Comparison of ENCODE assay signal across 32 mouse cellular contexts in genomic region chr14:62662381-62662780, GRCm38 (mm10). TPM values are rescaled to one million over a fixed set of nuclear protein-coding genes. Genes with fewer than 3 reads are reported as not detected.
"Had no signal": no experiment of that assay in that cellular context is flagged by ENCODE, and none has a peak within 500 bp of the region (broad histone marks: within the 10 kb centered on the region; RNA-seq: fewer than 3 reads in every experiment).

No protein-coding gene starts in this region.

- DNase-seq: kidney, adult 2 months; kidney, postnatal 25 days; layer of hippocampus, adult 9-11 months; liver, embryonic 13.5 days; lung, embryonic 14.5 days; lung, postnatal 10 days; lung, postnatal 36 days; retina, postnatal 1 day; right cerebral cortex, postnatal 25 days; spleen, adult 18-20 months; thymus, postnatal 25 days had no signal

- H3K9ac ChIP-seq: limb, embryonic 12.5 days; limb, embryonic 15.5 days; liver, embryonic 13.5 days; lung, embryonic 14.5 days; midbrain, embryonic 13.5 days; neural tube, embryonic 13.5 days; stomach, embryonic 15.5 days had no signal

- H3K9me3 ChIP-seq: limb, embryonic 12.5 days; limb, embryonic 15.5 days; liver, embryonic 13.5 days; megakaryocyte, embryonic 14.5 days; midbrain, embryonic 10.5 days; midbrain, embryonic 13.5 days; neural tube, embryonic 13.5 days; stomach, embryonic 15.5 days had no signal

- H3K36me3 ChIP-seq: limb, embryonic 12.5 days; limb, embryonic 15.5 days; liver, embryonic 13.5 days; midbrain, embryonic 10.5 days; midbrain, embryonic 13.5 days; neural tube, embryonic 13.5 days; stomach, embryonic 15.5 days had no signal

- H3K4me1 ChIP-seq: limb, embryonic 12.5 days; limb, embryonic 15.5 days; liver, embryonic 13.5 days; midbrain, embryonic 10.5 days; midbrain, embryonic 13.5 days; neural tube, embryonic 13.5 days; stomach, embryonic 15.5 days had no signal

- H3K4me3 ChIP-seq: layer of hippocampus, adult 2 months; left cerebral cortex, adult 2 months; limb, embryonic 12.5 days; limb, embryonic 15.5 days; liver, embryonic 13.5 days; megakaryocyte, embryonic 14.5 days; midbrain, embryonic 10.5 days; midbrain, embryonic 13.5 days; myocyte; neural tube, embryonic 13.5 days; stomach, embryonic 15.5 days had no signal

- H3K4me2 ChIP-seq: limb, embryonic 12.5 days; limb, embryonic 15.5 days; liver, embryonic 13.5 days; lung, embryonic 14.5 days; midbrain, embryonic 13.5 days; neural tube, embryonic 13.5 days; stomach, embryonic 15.5 days had no signal

- H3K27me3 ChIP-seq: limb, embryonic 12.5 days; limb, embryonic 15.5 days; liver, embryonic 13.5 days; midbrain, embryonic 13.5 days; neural tube, embryonic 13.5 days; stomach, embryonic 15.5 days had no signal

- H3K27ac ChIP-seq: kidney, postnatal 0 days; layer of hippocampus, adult 2 months; left cerebral cortex, adult 2 months; limb, embryonic 12.5 days; limb, embryonic 15.5 days; liver, embryonic 13.5 days; midbrain, embryonic 10.5 days; midbrain, embryonic 13.5 days; neural tube, embryonic 13.5 days; stomach, embryonic 15.5 days had no signal

- ATAC-seq: midbrain, embryonic 13.5 days; midbrain, embryonic 16.5 days had no signal

RNA-seq across cellular contexts. Expression of gene Serpine3, which starts 1.1 kb away (rescaled TPM):
- total RNA-seq: layer of hippocampus, adult 2 months; layer of hippocampus, postnatal 25 days; left cerebral cortex, adult 2 months; left cerebral cortex, postnatal 10 days; left cerebral cortex, postnatal 36 days; monocyte, adult 5-6 weeks; neutrophil, adult 5-6 weeks had no signal
- polyA plus RNA-seq: kidney, adult 2 months; kidney, embryonic 14.5 days; kidney, postnatal 0 days; large intestine, adult 2 months; limb, embryonic 12.5 days; limb, embryonic 15.5 days; liver, embryonic 13.5 days; liver, embryonic 16.5 days; lung, embryonic 14.5 days; midbrain, embryonic 10.5 days; midbrain, embryonic 13.5 days; midbrain, embryonic 16.5 days; myocyte; neural tube, embryonic 13.5 days; stomach, embryonic 15.5 days; thymus, postnatal 0 days had no signal
